Mouse (Mus musculus) liver, embryonic 14.5 days (tissue): ENCODE measurements at regions not wholly inside any gene's neighbourhood (a gene's known extent, or its start where the extent isn't known, plus 50 kb on each side); places are given as distances from the start of the nearest gene placed in this dataset.

Source experiments
- CTCF ChIP-seq: IDR thresholded peaks from 2 replicates; pipeline ENCODE4 v1.5.1; 2016; ENCODE audit warnings: antibody characterized with exemption, low read depth, control low read depth
- EP300 ChIP-seq: IDR thresholded peaks from 2 replicates; pipeline ENCODE4 v1.6.1; 2016; ENCODE audit warnings: antibody characterized with exemption, low read depth

DNA sequence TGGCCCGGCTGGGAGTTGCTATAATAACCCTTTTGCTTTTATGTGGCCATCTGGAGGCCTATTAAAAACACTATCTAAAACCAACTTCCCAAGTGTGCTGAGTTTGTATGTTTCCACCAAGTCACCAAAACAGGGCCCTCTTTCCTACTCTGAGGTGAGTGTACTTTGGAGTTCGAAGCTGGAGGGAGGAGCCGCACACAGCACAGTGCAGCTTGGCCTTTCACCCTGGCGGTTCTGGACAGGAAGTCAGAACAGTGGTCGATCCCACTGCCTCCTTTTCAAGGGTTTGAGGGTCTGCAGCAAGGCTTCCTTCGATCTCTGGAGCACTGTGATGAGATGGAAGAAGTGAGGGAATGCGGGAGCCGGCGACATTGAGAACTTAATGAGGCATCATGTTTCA, 363.8 kb upstream of the Fign start:
- no peak for TF ChIP-seq CTCF
- TF ChIP-seq EP300 = no peak
